Mouse (Mus musculus) heart, embryonic 12.5 days (tissue): ENCODE results near the gene Dpp10. TPM values are rescaled to one million over a fixed set of nuclear protein-coding genes. Genes with fewer than 3 reads are reported as not detected.

Experiments
- ATAC-seq: fragments of 200-750 bp; cut with Nextera tagmentation; 2 replicates; pipeline ENCODE4 v1.8.0; 2017; ENCODE audit warnings: moderate TSS enrichment, moderate library complexity; ENCODE audit not compliant: insufficient number of reproducible peaks, low FRiP score
- H3K27ac ChIP-seq: fragments of 300-500 bp; sonication (generic); 2 replicates; pipeline ENCODE4 v1.5.1; 2016; ENCODE audit warnings: mild to moderate bottlenecking, moderate library complexity; ENCODE audit not compliant: poor library complexity, severe bottlenecking
- H3K27me3 ChIP-seq: fragments of 300-500 bp; sonication (generic); replicated peaks from 2 replicates; pipeline ENCODE4 v1.6.1; 2016; ENCODE audit warnings: mild to moderate bottlenecking, moderate library complexity
- H3K36me3 ChIP-seq: fragments of 300-500 bp; sonication (generic); 2 replicates; pipeline ENCODE4 v1.6.1; 2016; ENCODE audit warnings: mild to moderate bottlenecking, moderate library complexity
- H3K4me1 ChIP-seq: fragments of 300-500 bp; sonication (generic); replicated peaks from 2 replicates; pipeline ENCODE4 v1.6.1; 2016; ENCODE audit warnings: mild to moderate bottlenecking
- H3K4me2 ChIP-seq: fragments of 300-500 bp; sonication (generic); 2 replicates; pipeline ENCODE4 v1.6.1; 2016; ENCODE audit warnings: mild to moderate bottlenecking, moderate library complexity
- H3K4me3 ChIP-seq: fragments of 300-500 bp; sonication (generic); 2 replicates; pipeline ENCODE4 v1.5.1; 2016; ENCODE audit warnings: mild to moderate bottlenecking
- H3K9ac ChIP-seq: fragments of 300-500 bp; sonication (generic); 2 replicates; pipeline ENCODE4 v1.6.1; 2016; ENCODE audit warnings: mild to moderate bottlenecking, moderate library complexity
- H3K9me3 ChIP-seq: fragments of 300-500 bp; sonication (generic); replicated peaks from 2 replicates; pipeline ENCODE4 v1.6.1; 2016; ENCODE audit warnings: mild to moderate bottlenecking, moderate library complexity
- WGBS: fragments of 180-500 bp; shearing (Covaris S2); methylation state at CpG from one replicate; pipeline ENCODE4 v1.1.7; 2016; 5-methylcytosine and 5-hydroxymethylcytosine counted together
- polyA plus RNA-seq: library from polyadenylated mRNA; unstranded; fragments of >200 nt; fragmentation: Nextera tagmentation; extraction: Ambion mirVana; gene quantifications from 2 replicates; pipeline ENCODE4 v1.2.1, GENCODE M21; 2016

The Dpp10 gene
- polyA plus RNA-seq, 1 experiment from 2014 or later, result not detected

DNA sequence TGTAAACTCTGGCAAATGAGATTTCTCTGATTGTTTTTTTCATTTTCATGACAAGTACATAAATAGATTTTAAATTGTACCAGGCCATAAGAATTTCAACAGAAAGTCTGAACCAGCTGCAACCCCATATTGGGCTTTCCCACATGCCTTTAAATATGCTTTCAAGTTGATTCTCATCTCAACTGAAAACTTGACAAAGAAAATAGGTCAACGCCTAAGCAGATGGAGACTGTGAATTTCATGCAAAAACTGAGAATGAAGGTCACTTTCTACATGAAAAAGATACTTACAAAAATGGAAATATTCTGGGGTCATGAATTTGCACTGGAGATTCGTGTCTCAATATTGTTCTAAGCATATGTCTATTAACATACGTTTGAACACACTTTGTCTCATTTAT is 417.1 kb downstream of the Dpp10 start:
- H3K27ac ChIP-seq, result no peak overlapping the region
- ATAC-seq, result no peak
- no peaks in the 10 kb centered on the region for H3K4me1 ChIP-seq
- H3K27me3 ChIP-seq, result no peaks in the 10 kb centered on the region
- H3K36me3 ChIP-seq, result no peaks in the 10 kb centered on the region
- H3K4me3 ChIP-seq, result no peak overlapping the region
- no peak overlapping the region for H3K9ac ChIP-seq
- WGBS, result 76% methylated on average over 3 of the region's 3 CpGs
- no peaks in the 10 kb centered on the region for H3K9me3 ChIP-seq
- no peak overlapping the region for H3K4me2 ChIP-seq

- no peaks in the 10 kb centered on the region for H3K36me3 ChIP-seq
- no peak overlapping the region for H3K27ac ChIP-seq
- no peak overlapping the region for H3K9ac ChIP-seq
- H3K4me3 ChIP-seq, result no peak overlapping the region
- H3K9me3 ChIP-seq, result no peaks in the 10 kb centered on the region
- H3K4me1 ChIP-seq, result no peaks in the 10 kb centered on the region
- ATAC-seq, result no peak
- H3K4me2 ChIP-seq, result no peak overlapping the region
- H3K27me3 ChIP-seq, result no peaks in the 10 kb centered on the region
Measured at GRCm38 (mm10) chr1:123584857-123585256, 460.5 kb downstream of the Dpp10 start.

DNA sequence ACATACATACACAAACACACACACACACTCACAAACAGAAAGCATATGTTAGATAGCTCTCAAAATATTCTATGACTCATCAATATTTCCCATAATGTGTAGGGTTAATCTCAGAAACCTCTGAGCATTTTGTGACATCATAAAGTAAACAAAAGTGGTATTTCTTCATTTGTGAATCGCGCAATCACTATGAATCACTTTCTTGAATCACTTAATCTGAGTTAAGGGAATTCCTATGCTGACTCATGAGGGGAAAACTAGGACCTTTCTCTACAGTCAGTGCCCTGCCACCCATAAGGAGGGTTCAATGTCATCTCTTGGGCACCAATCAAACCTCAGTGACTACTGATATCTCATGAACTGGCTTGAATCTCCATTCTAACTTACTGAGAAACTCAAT is 465.2 kb downstream of the Dpp10 start:
- Histone ChIP-seq H3K36me3 (no peaks in the 10 kb centered on the region), H3K9ac (no peak overlapping the region), H3K4me3 (no peak overlapping the region), H3K9me3 (no peaks in the 10 kb centered on the region), H3K4me2 (no peak overlapping the region), H3K4me1 (no peaks in the 10 kb centered on the region), H3K27ac (no peak overlapping the region), H3K27me3 (no peaks in the 10 kb centered on the region)
- no peak for ATAC-seq
- WGBS, result 83% methylated on average over 2 of the region's 2 CpGs

DNA sequence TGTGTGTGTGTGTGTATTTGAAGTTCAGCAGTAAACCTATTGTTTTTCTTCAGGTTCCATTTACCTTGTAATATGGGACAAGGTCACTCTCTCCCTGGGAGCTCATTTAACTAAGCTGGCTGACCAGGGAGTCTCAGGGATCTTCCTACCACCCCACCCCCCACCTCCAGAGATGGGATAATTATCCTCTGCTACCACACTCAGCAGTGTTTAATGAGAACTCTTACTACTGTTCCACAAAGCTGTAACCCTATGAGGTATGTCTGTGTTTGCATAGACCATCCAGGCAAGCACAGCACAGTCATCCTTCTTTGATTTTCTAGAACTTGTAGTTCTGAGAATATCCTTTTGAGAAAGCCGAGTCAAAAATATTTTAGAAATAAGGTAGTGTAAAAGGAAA is 471.6 kb downstream of the Dpp10 start:
- 67% methylated on average over 1 of the region's 1 CpGs for WGBS
- Histone ChIP-seq H3K4me1 (no peaks in the 10 kb centered on the region), H3K4me3 (no peak overlapping the region), H3K36me3 (no peaks in the 10 kb centered on the region), H3K4me2 (no peak overlapping the region), H3K9me3 (no peaks in the 10 kb centered on the region), H3K9ac (no peak overlapping the region), H3K27ac (no peak overlapping the region), H3K27me3 (no peaks in the 10 kb centered on the region)
- ATAC-seq, result no peak

- no peak overlapping the region for H3K9ac ChIP-seq
- no peaks in the 10 kb centered on the region for H3K9me3 ChIP-seq
- ATAC-seq, result no peak
- H3K4me1 ChIP-seq, result no peaks in the 10 kb centered on the region
- no peak overlapping the region for H3K4me3 ChIP-seq
- no peaks in the 10 kb centered on the region for H3K27me3 ChIP-seq
- WGBS, result 78% methylated on average over 1 of the region's 1 CpGs
- H3K27ac ChIP-seq, result no peak overlapping the region
- H3K4me2 ChIP-seq, result no peak overlapping the region
- no peaks in the 10 kb centered on the region for H3K36me3 ChIP-seq
Measured at GRCm38 (mm10) chr1:123542496-123542895, 502.9 kb downstream of the Dpp10 start.

- no peak overlapping the region for H3K4me3 ChIP-seq
- no peak for ATAC-seq
- H3K27ac ChIP-seq, result no peak overlapping the region
- no peaks in the 10 kb centered on the region for H3K36me3 ChIP-seq
- WGBS, result 40% methylated on average over 1 of the region's 1 CpGs
- H3K9ac ChIP-seq, result no peak overlapping the region
- no peaks in the 10 kb centered on the region; the same call in 1 of the 2 replicates for H3K9me3 ChIP-seq
- no peaks in the 10 kb centered on the region for H3K27me3 ChIP-seq
- no peaks in the 10 kb centered on the region for H3K4me1 ChIP-seq
- no peak overlapping the region for H3K4me2 ChIP-seq
Measured at GRCm38 (mm10) chr1:123467729-123468128, 577.6 kb downstream of the Dpp10 start.

DNA sequence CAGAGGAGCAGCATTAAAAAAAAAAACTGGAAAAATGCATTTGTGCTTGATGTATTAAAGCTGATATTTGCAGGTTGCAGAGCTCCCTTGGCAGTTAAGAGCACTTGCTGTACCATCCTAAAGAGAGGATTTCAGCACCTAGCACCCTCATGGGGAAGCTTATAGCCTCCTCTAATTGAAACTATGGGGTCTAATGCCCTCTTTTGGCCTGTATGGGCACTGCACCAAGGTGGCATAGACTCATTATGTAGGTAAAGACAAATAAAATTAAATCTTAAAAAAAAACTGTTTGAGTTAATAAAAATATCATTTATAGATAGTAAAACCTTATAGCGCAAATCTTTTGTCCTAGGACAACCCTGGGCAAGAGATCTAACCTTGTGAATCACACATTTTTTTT is 631.2 kb downstream of the Dpp10 start:
- WGBS, result 32% methylated on average over 1 of the region's 1 CpGs
- Histone ChIP-seq H3K36me3 (no peaks in the 10 kb centered on the region), H3K27me3 (no peaks in the 10 kb centered on the region), H3K27ac (no peak overlapping the region), H3K9ac (no peak overlapping the region), H3K4me3 (no peak overlapping the region), H3K9me3 (no peaks in the 10 kb centered on the region), H3K4me2 (no peak overlapping the region), H3K4me1 (no peaks in the 10 kb centered on the region)
- no peak for ATAC-seq

GRCm38 (mm10) chr1:123351300-123351699 is 694.1 kb downstream of the Dpp10 start:
- 56% methylated on average over 2 of the region's 2 CpGs for WGBS
- Histone ChIP-seq H3K27me3 (no peaks in the 10 kb centered on the region), H3K27ac (no peak overlapping the region), H3K4me1 (no peaks in the 10 kb centered on the region), H3K9ac (no peak overlapping the region), H3K4me2 (no peak overlapping the region), H3K36me3 (no peaks in the 10 kb centered on the region), H3K9me3 (no peaks in the 10 kb centered on the region), H3K4me3 (no peak overlapping the region)
- no peak for ATAC-seq

- no peak for ATAC-seq
- Histone ChIP-seq H3K4me3 (no peak overlapping the region), H3K36me3 (no peaks in the 10 kb centered on the region), H3K4me2 (no peak overlapping the region), H3K27ac (no peak overlapping the region), H3K27me3 (no peaks in the 10 kb centered on the region), H3K9me3 (no peaks in the 10 kb centered on the region), H3K4me1 (no peaks in the 10 kb centered on the region), H3K9ac (no peak overlapping the region)
- 59% methylated on average over 1 of the region's 1 CpGs for WGBS
Measured at GRCm38 (mm10) chr1:123337877-123338276, 707.5 kb downstream of the Dpp10 start.

DNA sequence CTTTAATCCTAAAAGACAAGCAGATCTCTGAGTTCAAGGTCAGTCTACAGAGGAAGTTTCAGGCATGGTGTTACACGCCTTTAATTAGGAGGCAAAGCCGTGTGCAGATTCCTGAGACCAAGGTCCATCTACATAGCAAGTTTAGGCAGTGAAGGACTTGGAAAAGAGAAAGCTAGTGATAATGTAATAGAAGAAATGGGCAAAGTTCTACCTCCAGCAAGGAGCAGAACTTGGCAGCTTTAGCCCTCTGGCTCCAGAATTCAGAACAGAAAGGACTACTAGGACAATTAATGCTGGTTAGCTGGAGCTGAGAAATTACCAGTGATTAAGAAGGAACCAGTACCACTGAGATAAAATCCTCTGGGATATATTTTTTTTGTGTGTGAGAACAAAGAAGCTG is 728.5 kb downstream of the Dpp10 start:
- Histone ChIP-seq H3K4me1 (no peaks in the 10 kb centered on the region), H3K36me3 (no peaks in the 10 kb centered on the region), H3K9me3 (no peaks in the 10 kb centered on the region), H3K4me2 (no peak overlapping the region), H3K27ac (no peak overlapping the region), H3K27me3 (no peaks in the 10 kb centered on the region), H3K9ac (no peak overlapping the region), H3K4me3 (no peak overlapping the region)
- WGBS, result 76% methylated on average over 2 of the region's 2 CpGs
- ATAC-seq, result no peak
